Mouse (Mus musculus) myocyte (in vitro differentiated cells): Measurements from ENCODE around the gene Bcl6.

Experiments used
- E2F4 ChIP-seq: IDR thresholded peaks from one replicate; pipeline ENCODE4 v1.6.1; 2011; ENCODE audit warnings: mild to moderate bottlenecking, control low read depth, moderate library complexity; ENCODE audit not compliant: insufficient read depth
- MYOD1 ChIP-seq, 3 experiments: IDR thresholded peaks; one replicate each; pipeline ENCODE4 v1.6.1; 2011; ENCODE audit warnings: control low read depth in 2 of 3, low read depth in 2 of 3, mild to moderate bottlenecking in 2 of 3, moderate library complexity in 1 of 3; ENCODE audit not compliant: insufficient read length in 2 of 3, control insufficient read depth in 1 of 3
- POLR2A ChIP-seq: IDR thresholded peaks from one replicate; pipeline ENCODE4 v1.6.1; 2011; ENCODE audit warnings: low read depth, mild to moderate bottlenecking, control low read depth, moderate library complexity; ENCODE audit not compliant: insufficient read length
- REST ChIP-seq: IDR thresholded peaks from one replicate; pipeline ENCODE4 v1.6.1; 2011; ENCODE audit warnings: mild to moderate bottlenecking, control low read depth, moderate library complexity; ENCODE audit not compliant: insufficient read depth, insufficient read length
- SRF ChIP-seq: IDR thresholded peaks from one replicate; pipeline ENCODE4 v1.6.1; 2011; ENCODE audit warnings: low read depth; ENCODE audit not compliant: control insufficient read depth, insufficient read length
- USF1 ChIP-seq: IDR thresholded peaks from one replicate; pipeline ENCODE4 v1.6.1; 2011; ENCODE audit warnings: low read depth, mild to moderate bottlenecking, control low read depth, moderate library complexity

- no peak for TF ChIP-seq REST
- TF ChIP-seq POLR2A, result no peak
- TF ChIP-seq SRF, result no peak
- no peak for TF ChIP-seq MYOD1 (IDR thresholded peaks at IDR 0.05; ENCODE audit: control insufficient read depth in 1 of 3, insufficient read length in 2 of 3, low read depth in 2 of 3)
- TF ChIP-seq USF1, result no peak
- TF ChIP-seq E2F4, result no peak
Measured at GRCm38 (mm10) chr16:23997228-23997627, 8.6 kb upstream of the Bcl6 start.
